8 mouse cellular contexts compared by ENCODE assay signal in genomic region chr9:109087987-109088386, GRCm38 (mm10). TPM values are rescaled to one million over a fixed set of nuclear protein-coding genes. Genes with fewer than 3 reads are reported as not detected.
A peak's percentile ranks its signal among the peaks of the same experiment; 100 is the strongest.
DNase-seq lines count a peak whose midpoint lies in the region; ATAC-seq lines count a peak whose summit lies in the region.

No protein-coding gene starts in this region.

- 0 out of 2 replicates have a peak overlapping the region, but pooled peaks have one; percentile 25 for H3K9ac ChIP-seq in embryonic facial prominence, embryonic 14.5 days (ENCODE audit: low read depth, low read length)

- no peak overlapping the region for H3K4me2 ChIP-seq in embryonic facial prominence, embryonic 14.5 days (ENCODE audit: low read depth, low read length)

- DNase-seq in gastrocnemius, adult 18-20 months (ENCODE audit: low spot score) = peak; percentile 40
- DNase-seq in gastrocnemius, postnatal 25 days = no peak
- DNase-seq in ovary, postnatal 36 days (ENCODE audit: low spot score) = peak; percentile 30
- no peak for DNase-seq in ovary, postnatal 10 days (ENCODE audit: low spot score)
- DNase-seq in embryonic facial prominence, embryonic 14.5 days (ENCODE audit: low spot score) = peak; percentile 81
- peak; percentile 56 for DNase-seq in kidney, postnatal 10 days
- DNase-seq in right cerebral cortex, postnatal 4 days = peak; percentile 56
- no peak for DNase-seq in frontal cortex, postnatal 10 days (ENCODE audit: low spot score in 2 of 2)

- H3K4me3 ChIP-seq in embryonic facial prominence, embryonic 14.5 days (ENCODE audit: low read depth, low read length) = no peak overlapping the region

- no peak overlapping the region for H3K27ac ChIP-seq in embryonic facial prominence, embryonic 14.5 days (replicated peaks; ENCODE audit: low read depth, low read length)

- H3K27me3 ChIP-seq in embryonic facial prominence, embryonic 14.5 days (replicated peaks; ENCODE audit: control insufficient read depth, insufficient read depth, low read length) = no peaks in the 10 kb centered on the region

- peaks cover 3% of the 10 kb centered on the region; the same call in 1 of the 2 replicates for H3K4me1 ChIP-seq in embryonic facial prominence, embryonic 14.5 days (ENCODE audit: control insufficient read depth, insufficient read depth, low read length)

- H3K36me3 ChIP-seq in embryonic facial prominence, embryonic 14.5 days (ENCODE audit: control insufficient read depth, insufficient read depth, low read length) = peaks cover 21% of the 10 kb centered on the region

- no peak for ATAC-seq in embryonic facial prominence, embryonic 14.5 days (ENCODE audit: low read depth)

- H3K9me3 ChIP-seq in embryonic facial prominence, embryonic 14.5 days (ENCODE audit: control insufficient read depth, low read length) = no peaks in the 10 kb centered on the region

- 11% methylated on average over 5 of the region's 5 CpGs for WGBS in embryonic facial prominence, embryonic 14.5 days

RNA-seq across cellular contexts. Expression of gene Tma7, which starts 5.6 kb away (rescaled TPM):
- 100 to 1,000 TPM; 325 to 344 TPM for total RNA-seq in gastrocnemius, adult 18-20 months (2021)
- total RNA-seq in gastrocnemius, postnatal 25 days (2021) = 100 to 1,000 TPM; 238 to 253 TPM
- polyA plus RNA-seq in embryonic facial prominence, embryonic 14.5 days (2014; fragmentation: Nextera tagmentation; extraction: Ambion mirVana) = 612 and 655 TPM in 2 replicates

RNA-seq across cellular contexts. Expression of gene Ccdc51, which starts 5.7 kb away (rescaled TPM):
- 1 to 10 TPM; 7.9 to 8.1 TPM for total RNA-seq in gastrocnemius, adult 18-20 months (2021)
- total RNA-seq in gastrocnemius, postnatal 25 days (2021) = 1 to 10 TPM; 6.9 to 7.5 TPM
- 11.4 and 11.6 TPM in 2 replicates for polyA plus RNA-seq in embryonic facial prominence, embryonic 14.5 days (2014; fragmentation: Nextera tagmentation; extraction: Ambion mirVana)

RNA-seq across cellular contexts. Expression of gene Plxnb1, which starts 7.2 kb away (rescaled TPM):
- 1 to 10 TPM in 1 of 2 experiments, under 1 TPM in 1; 0.68 to 1.4 TPM for total RNA-seq in gastrocnemius, adult 18-20 months (2021)
- 1 to 10 TPM; 1.0 to 1.7 TPM for total RNA-seq in gastrocnemius, postnatal 25 days (2021)
- 9.1 and 9.7 TPM in 2 replicates for polyA plus RNA-seq in embryonic facial prominence, embryonic 14.5 days (2014; fragmentation: Nextera tagmentation; extraction: Ambion mirVana)

RNA-seq across cellular contexts. Expression of gene Atrip, which starts 14.1 kb away (rescaled TPM):
- total RNA-seq in gastrocnemius, adult 18-20 months (2021) = 1 to 10 TPM; 8.9 to 9.2 TPM
- 1 to 10 TPM; 7.9 to 8.4 TPM for total RNA-seq in gastrocnemius, postnatal 25 days (2021)
- polyA plus RNA-seq in embryonic facial prominence, embryonic 14.5 days (2014; fragmentation: Nextera tagmentation; extraction: Ambion mirVana) = 19.5 and 25.0 TPM in 2 replicates

RNA-seq across cellular contexts. Expression of gene Trex1, which starts 28.5 kb away (rescaled TPM):
- total RNA-seq in gastrocnemius, adult 18-20 months (2021) = 10 to 100 TPM; 13.1 to 17.2 TPM
- total RNA-seq in gastrocnemius, postnatal 25 days (2021) = 10 to 100 TPM in 1 of 2 experiments, 1 to 10 TPM in 1; 9.7 to 10.5 TPM
- polyA plus RNA-seq in embryonic facial prominence, embryonic 14.5 days (2014; fragmentation: Nextera tagmentation; extraction: Ambion mirVana) = 15.5 and 17.6 TPM in 2 replicates

Comparison
In these comparisons a context has a peak if more than half of its experiments do, and no peak if none do; other contexts are left out.
1. DNase-seq: peak in gastrocnemius, adult 18-20 months (single experiment), ovary, postnatal 36 days (single experiment), embryonic facial prominence, embryonic 14.5 days (single experiment), kidney, postnatal 10 days (single experiment) and right cerebral cortex, postnatal 4 days (single experiment); none in gastrocnemius, postnatal 25 days (single experiment), ovary, postnatal 10 days (single experiment) and frontal cortex, postnatal 10 days (0 of 2).